Mouse (Mus musculus) liver, embryonic 14.5 days (tissue): ENCODE results near the gene Foxd3.

Experiments used
- CTCF ChIP-seq: IDR thresholded peaks from 2 replicates; pipeline ENCODE4 v1.5.1; 2016; ENCODE audit warnings: antibody characterized with exemption, low read depth, control low read depth
- EP300 ChIP-seq: IDR thresholded peaks from 2 replicates; pipeline ENCODE4 v1.6.1; 2016; ENCODE audit warnings: antibody characterized with exemption, low read depth

GRCm38 (mm10) chr4:99675191-99675590 is 19.1 kb downstream of the Foxd3 start:
- TF ChIP-seq CTCF: no peak
- no peak for TF ChIP-seq EP300
